Mouse (Mus musculus) brain, embryonic 14.5 days (tissue): ENCODE data around the gene Pou3f3. TPM values are rescaled to one million over a fixed set of nuclear protein-coding genes. Genes with fewer than 3 reads are reported as not detected.
A peak's percentile ranks its signal among the peaks of the same experiment; 100 is the strongest.

Experiments used
- DNase-seq: peaks from one replicate; pipeline ENCODE4 v3.0.0-alpha.2; 2011; ENCODE audit warnings: low read depth
- CTCF ChIP-seq: fragments of 200-500 bp; IDR thresholded peaks from 2 replicates; pipeline ENCODE4 v1.5.1; 2012; ENCODE audit warnings: inconsistent platforms, mild to moderate bottlenecking, moderate library complexity, borderline replicate concordance; ENCODE audit not compliant: insufficient read depth, insufficient read length; ENCODE audit errors: extremely low read depth
- POLR2A ChIP-seq: fragments of 200-500 bp; IDR thresholded peaks from 2 replicates; pipeline ENCODE4 v1.6.1; 2012; ENCODE audit warnings: mild to moderate bottlenecking, inconsistent platforms, borderline replicate concordance; ENCODE audit not compliant: poor library complexity, insufficient read depth, insufficient read length, severe bottlenecking; ENCODE audit errors: extremely low read depth
- polyA plus RNA-seq: library from polyadenylated mRNA; depleted of rRNA; stranded (reverse); fragments of >200 nt; gene quantifications from 2 replicates; pipeline ENCODE4 v1.2.3, GENCODE M21; 2012

The Pou3f3 gene
- polyA plus RNA-seq, 1 experiment: 58.3 TPM

DNA sequence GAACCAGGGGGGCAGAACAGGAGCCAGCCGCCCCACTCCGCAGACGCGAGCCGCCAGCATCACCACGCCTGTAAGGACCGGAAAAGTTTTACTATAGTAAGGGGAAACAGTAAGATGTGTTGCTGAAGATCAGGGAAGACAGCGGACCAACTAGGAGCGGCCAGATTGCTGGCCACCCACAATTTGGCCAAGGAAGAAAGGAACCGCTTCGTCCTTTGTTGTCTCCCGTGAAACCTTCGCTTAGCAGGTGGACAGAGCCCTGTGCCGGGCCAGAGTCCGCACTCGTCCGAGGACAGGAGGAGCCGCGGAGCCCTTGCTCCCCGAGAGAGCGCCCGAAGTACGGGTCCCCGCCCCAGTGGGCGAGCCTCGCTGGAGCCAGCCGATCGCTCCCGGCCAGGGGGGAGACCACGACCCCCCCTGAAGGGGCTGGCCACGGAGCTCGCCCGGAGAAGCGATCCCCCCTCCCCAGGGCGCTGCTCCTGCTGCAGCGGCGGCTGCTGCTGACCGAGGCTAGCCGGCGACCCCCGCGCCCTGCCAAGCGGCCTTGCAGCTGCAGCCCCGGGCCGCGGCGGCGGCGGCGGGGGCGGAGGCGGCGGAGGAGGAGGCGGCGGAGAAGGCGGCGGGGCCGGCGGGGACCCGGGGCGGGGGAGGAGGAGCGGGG lies 933 bp downstream of the Pou3f3 start:
- TF ChIP-seq CTCF (no peak), POLR2A (no peak)
- DNase-seq: peak; percentile 69

DNA sequence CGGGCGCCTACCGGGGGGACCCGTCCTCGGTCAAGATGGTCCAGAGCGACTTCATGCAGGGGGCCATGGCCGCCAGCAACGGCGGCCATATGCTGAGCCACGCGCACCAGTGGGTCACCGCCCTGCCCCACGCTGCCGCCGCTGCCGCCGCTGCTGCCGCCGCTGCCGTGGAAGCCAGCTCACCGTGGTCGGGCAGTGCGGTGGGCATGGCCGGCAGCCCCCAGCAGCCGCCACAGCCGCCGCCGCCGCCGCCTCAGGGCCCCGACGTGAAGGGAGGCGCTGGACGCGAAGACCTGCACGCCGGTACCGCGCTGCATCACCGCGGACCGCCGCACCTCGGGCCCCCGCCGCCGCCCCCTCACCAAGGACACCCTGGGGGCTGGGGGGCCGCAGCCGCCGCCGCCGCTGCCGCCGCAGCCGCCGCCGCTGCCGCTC lies 1.8 kb downstream of the Pou3f3 start:
- peak; percentile 66 for DNase-seq
- no peak for TF ChIP-seq POLR2A
- no peak for TF ChIP-seq CTCF

DNA sequence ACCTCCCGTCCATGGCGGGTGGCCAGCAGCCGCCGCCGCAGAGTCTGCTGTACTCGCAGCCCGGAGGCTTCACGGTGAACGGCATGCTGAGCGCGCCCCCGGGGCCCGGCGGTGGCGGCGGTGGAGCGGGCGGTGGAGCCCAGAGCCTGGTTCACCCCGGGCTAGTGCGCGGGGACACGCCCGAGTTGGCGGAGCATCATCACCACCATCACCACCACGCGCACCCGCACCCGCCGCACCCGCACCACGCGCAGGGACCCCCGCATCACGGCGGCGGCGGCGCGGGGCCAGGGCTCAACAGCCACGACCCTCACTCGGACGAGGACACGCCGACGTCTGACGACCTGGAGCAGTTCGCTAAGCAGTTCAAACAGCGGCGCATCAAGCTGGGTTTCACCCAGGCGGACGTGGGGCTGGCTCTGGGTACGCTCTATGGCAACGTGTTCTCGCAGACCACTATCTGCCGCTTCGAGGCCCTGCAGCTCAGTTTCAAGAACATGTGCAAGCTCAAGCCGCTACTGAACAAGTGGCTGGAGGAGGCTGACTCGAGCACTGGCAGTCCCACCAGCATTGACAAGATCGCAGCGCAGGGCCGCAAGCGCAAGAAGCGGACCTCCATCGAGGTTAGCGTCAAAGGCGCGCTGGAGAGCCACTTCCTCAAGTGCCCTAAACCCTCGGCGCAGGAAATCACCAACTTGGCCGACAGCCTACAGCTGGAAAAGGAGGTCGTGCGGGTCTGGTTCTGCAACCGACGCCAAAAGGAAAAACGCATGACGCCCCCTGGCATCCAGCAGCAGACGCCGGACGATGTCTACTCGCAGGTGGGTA lies 2.4 kb downstream of the Pou3f3 start:
- TF ChIP-seq CTCF (no peak), POLR2A (no peak)
- peak; percentile 84 for DNase-seq

DNA sequence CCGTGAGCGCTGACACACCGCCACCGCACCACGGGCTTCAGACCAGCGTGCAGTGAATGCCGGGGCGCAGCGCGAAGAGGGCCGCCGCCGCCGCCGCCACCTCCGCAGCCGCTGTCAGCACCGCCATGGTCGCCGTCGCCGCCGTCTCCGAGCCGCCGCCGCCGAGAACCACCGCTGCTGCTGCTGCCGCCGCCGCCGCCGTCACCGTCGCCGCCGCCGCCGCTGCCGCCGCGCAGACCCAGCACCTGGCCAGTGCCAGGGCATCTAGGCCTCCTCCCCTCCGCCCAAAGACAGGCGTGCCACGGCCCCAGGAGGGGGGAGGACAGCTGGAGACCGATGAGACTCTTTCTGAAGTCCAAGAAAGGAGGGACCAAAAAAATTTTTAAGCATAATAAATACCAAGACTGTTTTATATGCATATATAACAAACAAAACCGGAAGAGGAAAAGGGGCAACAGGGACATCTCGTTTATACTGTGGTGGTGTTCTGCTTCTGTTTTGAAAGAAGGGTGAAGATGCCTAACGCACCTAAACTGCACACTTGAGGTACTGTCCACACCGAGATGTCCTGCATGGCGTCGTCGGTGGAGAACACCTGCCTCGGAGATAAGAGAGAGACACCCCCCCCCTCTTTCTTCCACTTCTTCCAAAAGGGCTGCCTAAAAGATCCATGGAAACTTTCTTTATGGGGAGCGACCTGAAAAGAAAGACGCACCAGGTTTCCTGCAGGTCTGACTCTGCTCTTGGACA lies 3.2 kb downstream of the Pou3f3 start:
- peak; percentile 63 for DNase-seq

DNA sequence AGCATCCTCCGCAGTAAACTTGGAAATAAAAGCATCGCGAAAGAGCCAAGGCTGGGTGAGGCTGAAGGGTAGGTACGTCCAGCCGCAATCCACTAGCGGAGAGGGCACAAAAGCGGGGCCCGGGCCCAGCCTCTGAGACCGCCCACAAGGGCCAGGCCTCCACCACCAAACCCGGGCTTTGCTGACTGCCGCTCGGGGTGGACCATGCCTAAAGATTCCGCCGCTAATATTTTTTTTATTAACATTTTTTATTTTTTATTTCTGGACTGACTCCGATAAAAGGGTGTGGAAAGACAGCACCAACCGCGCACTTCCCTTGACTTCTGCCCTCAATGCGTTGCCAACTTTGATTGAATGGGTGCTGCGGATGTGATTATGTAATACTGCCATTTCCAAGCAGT lies 3.9 kb downstream of the Pou3f3 start:
- TF ChIP-seq POLR2A (no peak), CTCF (no peak)
- peak; percentile 64 for DNase-seq

More for the DNA sequence above, 3.2 kb downstream of the Pou3f3 start:
- TF ChIP-seq POLR2A: no peak
- no peak for TF ChIP-seq CTCF

DNA sequence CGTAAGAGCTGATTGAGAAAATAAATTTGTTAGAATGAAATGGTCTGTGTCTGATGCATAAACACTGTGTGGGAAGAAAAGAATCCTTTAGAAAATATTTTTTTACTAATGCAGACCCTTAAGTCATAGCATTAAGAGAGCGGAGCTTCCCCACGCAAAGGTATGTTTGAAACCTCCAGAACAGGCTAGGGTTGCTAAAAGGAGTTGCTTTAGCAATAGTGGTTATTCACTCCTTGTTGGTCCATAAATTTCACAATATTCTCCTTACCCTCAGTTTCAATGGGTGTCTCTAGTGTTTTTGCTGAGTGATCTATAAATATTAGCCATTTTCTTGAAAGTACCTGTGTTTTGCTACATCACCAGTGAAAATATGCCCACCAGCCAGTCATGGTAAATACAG lies 4.6 kb downstream of the Pou3f3 start:
- TF ChIP-seq CTCF (no peak), POLR2A (no peak)
- DNase-seq: peak; percentile 66

DNA sequence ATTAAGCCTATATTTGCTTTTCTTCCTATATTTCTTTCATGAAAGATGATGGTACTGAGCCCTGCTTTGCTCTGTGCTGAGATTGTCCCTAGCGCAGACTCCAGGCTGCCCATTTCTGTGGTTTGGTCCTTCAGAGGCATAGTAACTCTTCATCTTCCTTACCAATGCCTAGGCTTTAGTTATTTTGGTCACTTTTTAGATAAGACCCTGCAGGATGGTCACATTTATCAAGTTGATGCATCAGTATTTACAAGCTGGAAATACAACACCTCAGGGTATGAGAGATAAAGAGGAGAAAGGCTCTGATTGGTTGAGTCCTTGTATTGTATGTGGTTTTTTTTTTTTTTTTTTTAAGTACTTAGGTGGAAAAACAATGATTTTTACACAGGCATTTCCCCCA lies 5.2 kb downstream of the Pou3f3 start:
- no peak for TF ChIP-seq POLR2A
- TF ChIP-seq CTCF: no peak
- peak; percentile 61 for DNase-seq

DNA sequence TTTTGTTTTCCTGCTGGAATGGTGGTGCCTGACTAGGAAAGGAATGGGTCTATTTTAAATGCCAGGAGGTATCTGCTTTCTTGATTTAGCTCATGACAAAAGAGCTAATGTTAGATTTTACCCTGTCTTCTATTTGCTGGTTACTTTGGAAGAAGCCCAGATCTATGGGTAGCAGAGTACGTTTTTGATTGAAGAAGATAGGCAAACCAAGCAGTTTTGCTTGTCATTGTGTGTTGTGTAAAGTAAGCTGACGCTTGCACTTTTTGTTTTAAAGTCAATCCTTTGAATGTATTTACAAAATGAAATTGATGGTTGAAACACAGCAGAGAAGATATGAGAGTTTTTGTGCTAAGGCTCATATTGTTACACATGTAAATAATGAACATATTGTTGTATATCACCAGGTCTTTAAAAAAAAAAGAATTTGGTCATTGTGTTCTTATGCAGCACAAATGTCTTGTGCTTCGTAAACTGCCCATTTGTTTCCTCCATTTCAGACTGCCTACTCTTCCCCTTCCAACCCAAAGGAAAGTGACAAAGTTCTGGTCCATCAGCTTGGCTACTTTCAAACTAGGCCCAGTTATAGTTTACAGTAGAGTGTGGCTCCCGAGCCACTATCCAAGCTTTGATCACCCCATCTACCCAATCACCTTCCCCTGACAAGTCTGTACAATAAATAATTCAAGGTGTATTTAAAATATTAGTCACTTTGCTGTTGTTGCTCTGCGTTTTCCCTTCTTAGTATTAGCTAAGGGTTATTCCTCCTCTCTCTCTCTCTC lies 6.5 kb downstream of the Pou3f3 start:
- DNase-seq: peak; percentile 62
- no peak for TF ChIP-seq POLR2A
- no peak for TF ChIP-seq CTCF

DNA sequence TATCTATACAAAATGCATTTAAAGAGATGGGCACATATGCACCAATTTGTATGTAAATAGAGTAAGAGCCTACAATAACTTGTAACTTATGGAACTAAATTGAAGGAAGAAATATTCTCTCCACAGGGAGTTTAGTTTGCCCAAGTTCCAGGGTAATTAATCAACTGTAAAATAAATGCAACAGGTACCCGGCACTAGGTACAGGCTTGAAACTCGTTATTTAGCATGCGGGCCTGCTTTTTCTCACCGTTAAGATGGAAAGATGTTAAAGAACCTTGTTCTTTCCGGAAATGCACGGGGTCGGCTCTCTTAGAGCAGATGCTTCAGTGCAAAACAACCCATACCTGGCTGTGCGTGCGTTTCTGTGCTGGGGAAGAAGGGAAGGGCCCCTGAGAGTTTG lies 7.4 kb downstream of the Pou3f3 start:
- TF ChIP-seq CTCF (no peak), POLR2A (no peak)
- peak; percentile 54 for DNase-seq

DNA sequence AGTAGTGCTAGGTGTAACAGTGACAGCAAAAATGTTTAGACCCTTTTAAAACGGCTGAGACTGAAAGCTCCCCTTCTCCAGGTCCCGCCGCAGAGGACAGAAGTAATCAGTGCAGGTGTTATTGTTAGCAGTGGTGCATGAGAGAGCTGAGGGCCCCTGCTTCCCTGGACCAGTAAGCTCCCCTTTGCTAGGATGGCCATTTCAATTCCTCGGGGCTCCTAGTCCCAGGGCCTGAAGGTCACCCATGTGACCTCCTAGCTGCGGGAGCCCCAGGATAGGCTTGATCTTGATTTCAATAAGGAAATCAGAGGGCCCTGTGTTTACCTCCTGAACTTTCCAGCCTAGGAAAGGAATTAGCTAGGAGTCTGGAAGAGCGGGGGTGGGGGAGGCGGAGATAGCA lies 7.9 kb downstream of the Pou3f3 start:
- DNase-seq: no peak
- TF ChIP-seq POLR2A (no peak), CTCF (no peak)
